Mouse (Mus musculus): ENCODE measurements around the gene Dmpk. TPM values are rescaled to one million over a fixed set of nuclear protein-coding genes. Genes with fewer than 3 reads are reported as not detected.

The Dmpk gene
- polyA plus RNA-seq, 2 experiments = 8.3 to 17.9 TPM

GRCm38 (mm10) chr7:19054777-19055076 is 28.9 kb upstream of the Dmpk start:
- Histone ChIP-seq H3K36me3 (replicated peaks; ENCODE audit: control insufficient read depth, insufficient read depth, low read depth) (peaks cover 6% of the 10 kb centered on the region; the same call in 1 of the 2 replicates), H3K4me1 (replicated peaks; ENCODE audit: control insufficient read depth in 2 of 2, insufficient read depth in 2 of 2, low read length in 1 of 2) (no peaks in the 10 kb centered on the region), H3K27ac (no peak overlapping the region), H3K9me3 (ENCODE audit: control insufficient read depth, low read length) (no peaks in the 10 kb centered on the region), H3K9ac (replicated peaks) (no peak overlapping the region), H3K4me3 (ENCODE audit: insufficient read depth in 1 of 2, low read depth in 2 of 2, low read length in 2 of 2) (no peak overlapping the region), H3K4me2 (ENCODE audit: low read depth) (no peak overlapping the region), H3K27me3 (ENCODE audit: control insufficient read depth, insufficient read depth, low read length) (no peaks in the 10 kb centered on the region)
- WGBS (ENCODE audit: insufficient replicate concordance) = 74% methylated on average over 9 of the region's 9 CpGs
- no peak for TF ChIP-seq EP300 (IDR thresholded peaks at IDR 0.05; ENCODE audit: low read depth)
- no peak for TF ChIP-seq CTCF (IDR thresholded peaks at IDR 0.05; ENCODE audit: low read depth)
- DNase-seq (ENCODE audit: low read depth in 3 of 3, low spot score in 3 of 3) (no peak), ATAC-seq (ENCODE audit: insufficient read depth) (no peak)

DNA sequence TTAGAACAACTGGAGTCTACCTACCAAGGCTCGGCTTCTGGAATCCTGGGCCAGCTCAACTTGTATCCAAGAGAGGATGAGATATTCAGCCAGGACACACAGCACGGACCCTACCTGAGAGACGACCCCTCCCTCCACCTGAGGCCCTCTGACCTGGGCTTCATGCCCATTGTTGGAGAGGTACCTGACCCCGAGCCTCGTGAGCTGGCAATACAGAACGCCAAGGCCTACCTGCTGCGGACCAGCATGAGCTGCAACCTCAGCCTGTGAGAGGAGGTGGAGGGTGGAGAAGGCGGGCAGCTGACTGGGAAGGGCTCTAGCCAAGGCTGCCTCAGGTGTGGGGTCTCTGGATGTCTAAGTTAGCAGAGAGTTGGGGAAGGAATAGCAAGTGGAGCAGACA is 28.5 kb upstream of the Dmpk start:
- Histone ChIP-seq H3K27ac (no peak overlapping the region), H3K36me3 (replicated peaks; ENCODE audit: control insufficient read depth, insufficient read depth, low read depth) (peaks cover 2% of the 10 kb centered on the region; the same call in 1 of the 2 replicates), H3K4me2 (ENCODE audit: low read depth) (no peak overlapping the region), H3K4me3 (ENCODE audit: insufficient read depth in 1 of 2, low read depth in 2 of 2, low read length in 2 of 2) (no peak overlapping the region), H3K9me3 (ENCODE audit: control insufficient read depth, low read length) (no peaks in the 10 kb centered on the region), H3K4me1 (replicated peaks; ENCODE audit: control insufficient read depth in 2 of 2, insufficient read depth in 2 of 2, low read length in 1 of 2) (no peaks in the 10 kb centered on the region), H3K27me3 (ENCODE audit: control insufficient read depth, insufficient read depth, low read length) (no peaks in the 10 kb centered on the region), H3K9ac (replicated peaks) (no peak overlapping the region)
- ATAC-seq (ENCODE audit: insufficient read depth) (no peak), DNase-seq (ENCODE audit: low read depth in 3 of 3, low spot score in 3 of 3) (no peak)
- TF ChIP-seq CTCF (IDR thresholded peaks at IDR 0.05; ENCODE audit: low read depth) = no peak
- TF ChIP-seq EP300 (IDR thresholded peaks at IDR 0.05; ENCODE audit: low read depth) = no peak
- 71% methylated on average over 8 of the region's 8 CpGs for whole genome bisulfite sequencing (ENCODE audit: insufficient replicate concordance)

DNA sequence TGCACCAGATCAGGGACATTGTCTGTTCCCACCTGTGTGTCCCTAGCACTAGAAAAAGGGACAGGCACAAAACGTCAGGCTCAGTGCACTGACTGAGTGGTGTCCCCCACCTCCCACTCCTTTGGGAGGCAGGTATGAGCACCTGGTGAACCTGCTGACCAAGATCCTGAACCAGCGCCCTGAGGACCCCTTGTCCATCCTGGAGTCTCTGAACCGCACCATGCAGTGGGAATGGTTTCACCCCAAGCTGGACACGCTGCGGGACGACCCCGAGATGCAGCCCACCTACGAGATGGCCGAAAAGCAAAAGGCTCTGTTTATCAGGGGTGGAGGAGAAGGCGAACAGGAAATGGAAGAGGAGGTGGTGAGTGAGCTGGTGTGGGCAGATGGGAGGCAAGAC is 26.2 kb upstream of the Dmpk start:
- no peak for TF ChIP-seq EP300 (IDR thresholded peaks at IDR 0.05; ENCODE audit: low read depth)
- TF ChIP-seq CTCF (IDR thresholded peaks at IDR 0.05; ENCODE audit: low read depth) = no peak
- Histone ChIP-seq H3K9ac (replicated peaks) (no peak overlapping the region), H3K4me3 (ENCODE audit: insufficient read depth in 1 of 2, low read depth in 2 of 2, low read length in 2 of 2) (no peak overlapping the region), H3K4me2 (ENCODE audit: low read depth) (no peak overlapping the region), H3K27ac (no peak overlapping the region), H3K9me3 (ENCODE audit: control insufficient read depth, low read length) (no peaks in the 10 kb centered on the region), H3K36me3 (replicated peaks; ENCODE audit: control insufficient read depth, insufficient read depth, low read depth) (no peaks in the 10 kb centered on the region), H3K4me1 (replicated peaks; ENCODE audit: control insufficient read depth in 2 of 2, insufficient read depth in 2 of 2, low read length in 1 of 2) (no peaks in the 10 kb centered on the region), H3K27me3 (ENCODE audit: control insufficient read depth, insufficient read depth, low read length) (no peaks in the 10 kb centered on the region)
- DNase-seq (ENCODE audit: low read depth in 3 of 3, low spot score in 3 of 3) (no peak), ATAC-seq (ENCODE audit: insufficient read depth) (no peak)
- WGBS (ENCODE audit: insufficient replicate concordance) = 63% methylated on average over 10 of the region's 10 CpGs

DNA sequence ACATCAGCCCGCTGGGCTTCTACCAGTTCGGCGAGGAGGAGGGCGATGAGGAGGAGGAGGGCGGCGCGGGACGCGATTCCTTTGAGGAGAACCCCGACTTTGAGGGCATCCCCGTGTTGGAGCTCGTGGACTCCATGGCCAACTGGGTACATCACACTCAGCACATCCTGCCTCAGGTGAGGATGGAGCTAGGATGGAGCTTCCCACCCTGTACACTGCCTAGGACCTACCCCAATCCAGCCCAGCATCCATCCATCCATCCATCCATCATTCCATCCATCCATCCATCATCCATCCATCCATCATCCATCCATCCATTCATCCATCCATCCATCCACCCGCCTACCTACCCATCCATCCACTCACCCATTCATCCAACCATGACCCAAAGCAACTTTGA is 17.8 kb upstream of the Dmpk start:
- no peak for DNase-seq (ENCODE audit: low read depth in 3 of 3, low spot score in 3 of 3)

DNA sequence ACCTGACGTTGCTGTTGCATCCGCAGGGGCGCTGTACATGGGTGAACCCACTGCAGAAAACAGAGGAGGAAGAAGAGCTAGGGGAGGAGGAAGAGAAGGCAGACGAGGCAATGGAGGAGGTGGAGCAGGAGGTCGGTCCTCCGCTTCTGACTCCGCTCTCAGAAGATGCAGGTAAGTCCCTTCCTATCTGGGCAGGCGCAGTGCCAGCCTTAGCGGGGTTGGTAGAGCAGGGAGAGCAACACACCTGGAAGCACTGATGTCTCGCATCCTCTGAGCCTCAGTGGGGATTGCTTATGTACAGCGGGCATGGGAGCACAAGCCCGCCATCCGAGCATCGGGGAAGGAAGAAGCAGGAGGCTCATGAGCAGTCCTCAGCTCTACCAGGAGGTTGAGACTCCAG is 16.6 kb upstream of the Dmpk start:
- 36% methylated on average over 14 of the region's 14 CpGs for WGBS (ENCODE audit: insufficient replicate concordance)
- Histone ChIP-seq H3K4me1 (replicated peaks; ENCODE audit: control insufficient read depth in 2 of 2, insufficient read depth in 2 of 2, low read length in 1 of 2) (no peaks in the 10 kb centered on the region), H3K4me3 (ENCODE audit: insufficient read depth in 1 of 2, low read depth in 2 of 2, low read length in 2 of 2) (no peak overlapping the region), H3K9ac (replicated peaks) (no peak overlapping the region), H3K4me2 (ENCODE audit: low read depth) (no peak overlapping the region), H3K27ac (no peak overlapping the region), H3K36me3 (replicated peaks; ENCODE audit: control insufficient read depth, insufficient read depth, low read depth) (no peaks in the 10 kb centered on the region), H3K9me3 (ENCODE audit: control insufficient read depth, low read length) (no peaks in the 10 kb centered on the region), H3K27me3 (ENCODE audit: control insufficient read depth, insufficient read depth, low read length) (peaks cover 29% of the 10 kb centered on the region)
- no peak for TF ChIP-seq CTCF (IDR thresholded peaks at IDR 0.05; ENCODE audit: low read depth)
- TF ChIP-seq EP300 (IDR thresholded peaks at IDR 0.05; ENCODE audit: low read depth) = no peak
- DNase-seq (ENCODE audit: low read depth in 3 of 3, low spot score in 3 of 3) (no peak), ATAC-seq (ENCODE audit: insufficient read depth) (no peak)

More for the DNA sequence above, 17.8 kb upstream of the Dmpk start:
- ATAC-seq (ENCODE audit: insufficient read depth) = no peak
- no peak overlapping the region for H3K9ac ChIP-seq (replicated peaks)
- H3K4me1 ChIP-seq (replicated peaks; ENCODE audit: control insufficient read depth in 2 of 2, insufficient read depth in 2 of 2, low read length in 1 of 2) = no peaks in the 10 kb centered on the region
- 42% methylated on average over 13 of the region's 13 CpGs for WGBS (ENCODE audit: insufficient replicate concordance)
- H3K9me3 ChIP-seq (ENCODE audit: control insufficient read depth, low read length) = no peaks in the 10 kb centered on the region
- peaks cover 29% of the 10 kb centered on the region for H3K27me3 ChIP-seq (ENCODE audit: control insufficient read depth, insufficient read depth, low read length)
- H3K27ac ChIP-seq = no peak overlapping the region
- no peak overlapping the region for H3K4me3 ChIP-seq (ENCODE audit: insufficient read depth in 1 of 2, low read depth in 2 of 2, low read length in 2 of 2)
- no peak overlapping the region for H3K4me2 ChIP-seq (ENCODE audit: low read depth)
- TF ChIP-seq EP300 (IDR thresholded peaks at IDR 0.05; ENCODE audit: low read depth) = no peak
- no peak for TF ChIP-seq CTCF (IDR thresholded peaks at IDR 0.05; ENCODE audit: low read depth)
- no peaks in the 10 kb centered on the region for H3K36me3 ChIP-seq (replicated peaks; ENCODE audit: control insufficient read depth, insufficient read depth, low read depth)

All from liver, embryonic 14.5 days (tissue).